8 mouse cellular contexts compared by ENCODE assay signal in the genomic region with DNA sequence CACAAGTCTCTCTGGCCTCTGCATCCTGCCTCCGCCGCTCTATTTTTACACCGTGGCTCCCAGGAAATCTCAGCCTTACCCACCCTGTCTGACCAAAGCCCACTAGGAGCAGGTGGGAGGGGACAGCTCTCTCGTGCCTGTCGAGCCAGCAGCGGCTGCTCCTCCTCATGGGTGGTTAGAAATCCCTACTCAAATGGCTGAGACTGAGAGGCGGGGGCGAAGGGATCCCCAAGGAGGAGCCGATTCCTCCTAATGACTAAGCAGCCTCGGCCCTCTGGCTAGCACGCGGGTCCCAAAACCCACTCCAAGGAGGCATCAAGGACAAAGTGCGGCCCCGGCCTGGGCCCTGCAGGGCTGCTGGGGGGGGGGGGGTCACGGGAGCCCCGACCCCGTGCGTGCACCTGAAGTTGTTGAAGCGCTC. TPM values are rescaled to one million over a fixed set of nuclear protein-coding genes. Genes with fewer than 3 reads are reported as not detected.
DNase-seq lines count a peak whose midpoint lies in the region; ATAC-seq and TF ChIP-seq lines count a peak whose summit lies in the region.

No protein-coding gene starts in this region.

- no peak for TF ChIP-seq CTCF in thymus, adult 2 months (IDR thresholded peaks at IDR 0.05; ENCODE audit: borderline replicate concordance, control insufficient read depth, extremely low read depth, insufficient read depth, low read length, poor library complexity)
- no peak for TF ChIP-seq CTCF in intestine, postnatal 0 days (IDR thresholded peaks at IDR 0.05; ENCODE audit: low read depth)

- TF ChIP-seq POLR2A in thymus, adult 2 months (IDR thresholded peaks at IDR 0.05; ENCODE audit: control insufficient read depth, extremely low read depth, insufficient read depth, low read length, poor library complexity): no peak

- peak overlapping the region; percentile 79 for H3K4me2 ChIP-seq in intestine, postnatal 0 days (replicated peaks; ENCODE audit: low read depth)
- H3K4me2 ChIP-seq in midbrain, embryonic 13.5 days (replicated peaks): peak overlapping the region; percentile 77
- peak overlapping the region; percentile 78 for H3K4me2 ChIP-seq in stomach, embryonic 16.5 days (ENCODE audit: low read depth, low read length)

- 0 out of 2 replicates have a peak, but pooled peaks have one; percentile 0 for ATAC-seq in granulocyte monocyte progenitor cell, adult 5-6 weeks (replicated peaks; ENCODE audit: poor library complexity, severe bottlenecking)
- ATAC-seq in intestine, postnatal 0 days: 0 out of 2 replicates have a peak, but pooled peaks have one; percentile 2
- peak; percentile 25 for ATAC-seq in midbrain, embryonic 13.5 days
- 0 out of 2 replicates have a peak, but pooled peaks have one; percentile 4 for ATAC-seq in stomach, embryonic 16.5 days (ENCODE audit: insufficient read depth, low FRiP score)

- H3K36me3 ChIP-seq in thymus, adult 2 months (ENCODE audit: control insufficient read depth, insufficient read depth, low read length): peaks cover 16% of the 10 kb centered on the region
- peaks cover 23% of the 10 kb centered on the region; the same call in 1 of the 2 replicates for H3K36me3 ChIP-seq in intestine, postnatal 0 days (ENCODE audit: control insufficient read depth, insufficient read depth)
- H3K36me3 ChIP-seq in limb, embryonic 10.5 days: peaks cover 42% of the 10 kb centered on the region
- peaks cover 33% of the 10 kb centered on the region for H3K36me3 ChIP-seq in midbrain, embryonic 13.5 days
- peaks cover 10% of the 10 kb centered on the region; the same call in 1 of the 2 replicates for H3K36me3 ChIP-seq in stomach, embryonic 16.5 days (ENCODE audit: control insufficient read depth, insufficient read depth, low read length)

- H3K27ac ChIP-seq in thymus, adult 2 months (ENCODE audit: control insufficient read depth, insufficient read depth, low read length): no peak overlapping the region
- H3K27ac ChIP-seq in intestine, postnatal 0 days (ENCODE audit: low read depth, low read length): peak overlapping the region; percentile 69; the same call in 1 of the 2 replicates
- H3K27ac ChIP-seq in limb, embryonic 10.5 days: peak overlapping the region; percentile 92
- peak overlapping the region; percentile 64 for H3K27ac ChIP-seq in midbrain, embryonic 13.5 days
- peak overlapping the region; percentile 93 for H3K27ac ChIP-seq in stomach, embryonic 16.5 days (ENCODE audit: low read length)

- H3K9me3 ChIP-seq in intestine, postnatal 0 days (ENCODE audit: control insufficient read depth): no peaks in the 10 kb centered on the region
- H3K9me3 ChIP-seq in limb, embryonic 10.5 days (replicated peaks): no peaks in the 10 kb centered on the region
- H3K9me3 ChIP-seq in midbrain, embryonic 13.5 days: no peaks in the 10 kb centered on the region
- no peaks in the 10 kb centered on the region for H3K9me3 ChIP-seq in stomach, embryonic 16.5 days (replicated peaks; ENCODE audit: control insufficient read depth, low read length)

- H3K4me3 ChIP-seq in thymus, adult 2 months (ENCODE audit: control insufficient read depth, insufficient read depth, low read length): peak overlapping the region; percentile 68
- peak overlapping the region; percentile 72 for H3K4me3 ChIP-seq in intestine, postnatal 0 days (ENCODE audit: low read depth, low read length)
- H3K4me3 ChIP-seq in limb, embryonic 10.5 days: peak overlapping the region; percentile 83
- H3K4me3 ChIP-seq in midbrain, embryonic 13.5 days (replicated peaks): peak overlapping the region; percentile 79
- peak overlapping the region; percentile 79 for H3K4me3 ChIP-seq in stomach, embryonic 16.5 days (replicated peaks; ENCODE audit: low read length)

- no peaks in the 10 kb centered on the region for H3K27me3 ChIP-seq in thymus, adult 2 months (ENCODE audit: control insufficient read depth, insufficient read depth, low read length)
- H3K27me3 ChIP-seq in intestine, postnatal 0 days (replicated peaks; ENCODE audit: control insufficient read depth, insufficient read depth, low read length): no peaks in the 10 kb centered on the region
- H3K27me3 ChIP-seq in limb, embryonic 10.5 days (ENCODE audit: low read depth, poor library complexity, severe bottlenecking): no peaks in the 10 kb centered on the region
- H3K27me3 ChIP-seq in midbrain, embryonic 13.5 days: no peaks in the 10 kb centered on the region
- H3K27me3 ChIP-seq in stomach, embryonic 16.5 days (ENCODE audit: control insufficient read depth, insufficient read depth, low read length): no peaks in the 10 kb centered on the region

- DNase-seq in thymus, adult 2 months: peak; percentile 46
- DNase-seq in thymus, postnatal 36 days: no peak
- peak; percentile 71 for DNase-seq in embryo, embryonic 11 days
- DNase-seq in limb, embryonic 10.5 days (ENCODE audit: low spot score): peak; percentile 72

- H3K4me1 ChIP-seq in thymus, adult 2 months (replicated peaks; ENCODE audit: control insufficient read depth, insufficient read depth, low read length): peaks cover 23% of the 10 kb centered on the region
- 0 out of 2 replicates have a peak, but pooled peaks cover 5% of the 10 kb centered on the region for H3K4me1 ChIP-seq in intestine, postnatal 0 days (replicated peaks; ENCODE audit: control insufficient read depth, insufficient read depth, low read length)
- peaks cover 44% of the 10 kb centered on the region for H3K4me1 ChIP-seq in limb, embryonic 10.5 days
- peaks cover 40% of the 10 kb centered on the region for H3K4me1 ChIP-seq in midbrain, embryonic 13.5 days (replicated peaks)
- peaks cover 37% of the 10 kb centered on the region for H3K4me1 ChIP-seq in stomach, embryonic 16.5 days (ENCODE audit: control insufficient read depth, insufficient read depth, low read length)

- under 1% methylated on average over 19 of the region's 19 CpGs for WGBS in thymus, adult 2 months
- WGBS in intestine, postnatal 0 days: 0% methylated on average over 19 of the region's 19 CpGs
- WGBS in limb, embryonic 10.5 days: under 1% methylated on average over 18 of the region's 19 CpGs
- WGBS in midbrain, embryonic 13.5 days: 0% methylated on average over 19 of the region's 19 CpGs
- WGBS in stomach, embryonic 16.5 days: 0% methylated on average over 19 of the region's 19 CpGs

- peak overlapping the region; percentile 69 for H3K9ac ChIP-seq in intestine, postnatal 0 days (ENCODE audit: low read depth, low read length)
- H3K9ac ChIP-seq in midbrain, embryonic 13.5 days (replicated peaks): peak overlapping the region; percentile 79
- peak overlapping the region; percentile 86 for H3K9ac ChIP-seq in stomach, embryonic 16.5 days (ENCODE audit: low read length)

RNA-seq across cellular contexts. Expression of a gene that starts 0.4 kb away (rescaled TPM):
- 265 and 304 TPM in 2 replicates for polyA plus RNA-seq in thymus, adult 2 months (2012; rRNA removed)
- 653 and 773 TPM in 2 replicates for total RNA-seq in granulocyte monocyte progenitor cell, adult 5-6 weeks (2014; fragmentation: Nextera tagmentation)
- 606 and 815 TPM in 2 replicates for total RNA-seq in granulocyte monocyte progenitor cell, adult 5-6 weeks (2017)
- polyA plus RNA-seq in intestine, postnatal 0 days (2015; fragmentation: Nextera tagmentation; extraction: Ambion mirVana): 179 and 180 TPM in 2 replicates
- polyA plus RNA-seq in limb, embryonic 10.5 days (2016; fragmentation: Nextera tagmentation; extraction: Ambion mirVana): 291 and 361 TPM in 2 replicates
- 191 and 203 TPM in 2 replicates for polyA plus RNA-seq in midbrain, embryonic 13.5 days (2015; fragmentation: Nextera tagmentation; extraction: Ambion mirVana)
- 347 and 352 TPM in 2 replicates for polyA plus RNA-seq in stomach, embryonic 16.5 days (2015; fragmentation: Nextera tagmentation; extraction: Ambion mirVana)

RNA-seq across cellular contexts. Expression of a gene that starts 21.1 kb away (rescaled TPM):
- not detected in 2 replicates for polyA plus RNA-seq in thymus, adult 2 months (2012; rRNA removed)
- total RNA-seq in granulocyte monocyte progenitor cell, adult 5-6 weeks (2014; fragmentation: Nextera tagmentation): not detected in 2 replicates
- total RNA-seq in granulocyte monocyte progenitor cell, adult 5-6 weeks (2017): not detected in 2 replicates
- polyA plus RNA-seq in intestine, postnatal 0 days (2015; fragmentation: Nextera tagmentation; extraction: Ambion mirVana): not detected in 2 replicates
- 0.38 TPM in 1 of 2 replicates, not detected in the other for polyA plus RNA-seq in limb, embryonic 10.5 days (2016; fragmentation: Nextera tagmentation; extraction: Ambion mirVana)
- polyA plus RNA-seq in midbrain, embryonic 13.5 days (2015; fragmentation: Nextera tagmentation; extraction: Ambion mirVana): 0.44 TPM in 1 of 2 replicates, not detected in the other
- not detected in 2 replicates for polyA plus RNA-seq in stomach, embryonic 16.5 days (2015; fragmentation: Nextera tagmentation; extraction: Ambion mirVana)

RNA-seq across cellular contexts. Expression of a gene that starts 33.2 kb away (rescaled TPM):
- 39.5 and 40.6 TPM in 2 replicates for polyA plus RNA-seq in thymus, adult 2 months (2012; rRNA removed)
- total RNA-seq in granulocyte monocyte progenitor cell, adult 5-6 weeks (2014; fragmentation: Nextera tagmentation): 32.8 and 40.4 TPM in 2 replicates
- 18.3 and 39.8 TPM in 2 replicates for total RNA-seq in granulocyte monocyte progenitor cell, adult 5-6 weeks (2017)
- 26.3 and 26.7 TPM in 2 replicates for polyA plus RNA-seq in intestine, postnatal 0 days (2015; fragmentation: Nextera tagmentation; extraction: Ambion mirVana)
- 75.4 and 88.1 TPM in 2 replicates for polyA plus RNA-seq in limb, embryonic 10.5 days (2016; fragmentation: Nextera tagmentation; extraction: Ambion mirVana)
- 87.3 and 87.9 TPM in 2 replicates for polyA plus RNA-seq in midbrain, embryonic 13.5 days (2015; fragmentation: Nextera tagmentation; extraction: Ambion mirVana)
- 53.6 and 54.8 TPM in 2 replicates for polyA plus RNA-seq in stomach, embryonic 16.5 days (2015; fragmentation: Nextera tagmentation; extraction: Ambion mirVana)

Comparison
In these comparisons a context has a peak if more than half of its experiments do, and no peak if none do; other contexts are left out.
1. DNase-seq: peak in thymus, adult 2 months (single experiment), embryo, embryonic 11 days (single experiment) and limb, embryonic 10.5 days (single experiment); none in thymus, postnatal 36 days (0 of 2).
2. Peak in every context shown above with its lines, with median percentiles within 50 percentile points of each other: H3K4me3 ChIP-seq, ATAC-seq, H3K4me2 ChIP-seq and H3K9ac ChIP-seq.